Mouse (Mus musculus): Measurements from ENCODE around the gene Zfyve1. TPM values are rescaled to one million over a fixed set of nuclear protein-coding genes. Genes with fewer than 3 reads are reported as not detected.

Gene Zfyve1
- polyA plus RNA-seq, 1 experiment = 37.7 TPM

- TF ChIP-seq CTCF (IDR thresholded peaks at IDR 0.05; ENCODE audit: low read depth, low read length) (no peak), EP300 (IDR thresholded peaks at IDR 0.05; ENCODE audit: insufficient read depth, low read depth, low read length) (no peak), POLR2A (IDR thresholded peaks at IDR 0.05; ENCODE audit: insufficient read depth, low read length) (no peak)
- H3K27me3 ChIP-seq (ENCODE audit: control insufficient read depth, insufficient read depth, low read length, poor library complexity, severe bottlenecking) = no peaks in the 10 kb centered on the region
- no peaks in the 10 kb centered on the region for H3K9me3 ChIP-seq (replicated peaks; ENCODE audit: control insufficient read depth, insufficient read depth, low read length, poor library complexity, severe bottlenecking)
- no peak overlapping the region for H3K9ac ChIP-seq (ENCODE audit: low read depth, poor library complexity, severe bottlenecking)
- peak overlapping the region; percentile 19 for H3K4me3 ChIP-seq (ENCODE audit: low read depth, low read length)
- H3K27ac ChIP-seq (ENCODE audit: insufficient read depth, low read length) = peak overlapping the region; percentile 28
- H3K4me1 ChIP-seq (ENCODE audit: control insufficient read depth, insufficient read depth, low read length) = peaks cover 9% of the 10 kb centered on the region
- peaks cover 7% of the 10 kb centered on the region for H3K36me3 ChIP-seq (ENCODE audit: control insufficient read depth, insufficient read depth, low read length, poor library complexity, severe bottlenecking)
Observed at GRCm38 (mm10) chr12:83525822-83526544, 71.0 kb downstream of the Zfyve1 start.

GRCm38 (mm10) chr12:83524329-83524728, 72.7 kb downstream of the Zfyve1 start:
- H3K4me3 ChIP-seq (ENCODE audit: low read depth, low read length) = no peak overlapping the region
- H3K9ac ChIP-seq (ENCODE audit: low read depth, poor library complexity, severe bottlenecking) = no peak overlapping the region
- peaks cover 9% of the 10 kb centered on the region for H3K4me1 ChIP-seq (ENCODE audit: control insufficient read depth, insufficient read depth, low read length)
- TF ChIP-seq EP300 (IDR thresholded peaks at IDR 0.05; ENCODE audit: insufficient read depth, low read depth, low read length) (no peak), CTCF (IDR thresholded peaks at IDR 0.05; ENCODE audit: low read depth, low read length) (no peak), POLR2A (IDR thresholded peaks at IDR 0.05; ENCODE audit: insufficient read depth, low read length) (no peak)
- no peaks in the 10 kb centered on the region for H3K9me3 ChIP-seq (replicated peaks; ENCODE audit: control insufficient read depth, insufficient read depth, low read length, poor library complexity, severe bottlenecking)
- H3K36me3 ChIP-seq (ENCODE audit: control insufficient read depth, insufficient read depth, low read length, poor library complexity, severe bottlenecking) = no peaks in the 10 kb centered on the region
- no peak overlapping the region for H3K27ac ChIP-seq (ENCODE audit: insufficient read depth, low read length)
- H3K27me3 ChIP-seq (ENCODE audit: control insufficient read depth, insufficient read depth, low read length, poor library complexity, severe bottlenecking) = no peaks in the 10 kb centered on the region

- Histone ChIP-seq H3K36me3 (ENCODE audit: control insufficient read depth, insufficient read depth, low read length, poor library complexity, severe bottlenecking) (no peaks in the 10 kb centered on the region), H3K9me3 (replicated peaks; ENCODE audit: control insufficient read depth, insufficient read depth, low read length, poor library complexity, severe bottlenecking) (no peaks in the 10 kb centered on the region), H3K27me3 (ENCODE audit: control insufficient read depth, insufficient read depth, low read length, poor library complexity, severe bottlenecking) (no peaks in the 10 kb centered on the region), H3K27ac (ENCODE audit: insufficient read depth, low read length) (peak overlapping the region; percentile 17; the same call in 1 of the 2 replicates), H3K4me1 (ENCODE audit: control insufficient read depth, insufficient read depth, low read length) (peaks cover 9% of the 10 kb centered on the region), H3K4me3 (ENCODE audit: low read depth, low read length) (no peak overlapping the region), H3K9ac (ENCODE audit: low read depth, poor library complexity, severe bottlenecking) (no peak overlapping the region)
- no peak for TF ChIP-seq POLR2A (IDR thresholded peaks at IDR 0.05; ENCODE audit: insufficient read depth, low read length)
- TF ChIP-seq EP300 (IDR thresholded peaks at IDR 0.05; ENCODE audit: insufficient read depth, low read depth, low read length) = peak; percentile 49; the same call in 1 of the 2 replicates
Observed at GRCm38 (mm10) chr12:83523892-83524291, 73.1 kb downstream of the Zfyve1 start.

GRCm38 (mm10) chr12:83523056-83523455, 74.0 kb downstream of the Zfyve1 start:
- H3K4me1 ChIP-seq (ENCODE audit: control insufficient read depth, insufficient read depth, low read length) = peaks cover 9% of the 10 kb centered on the region
- H3K9me3 ChIP-seq (replicated peaks; ENCODE audit: control insufficient read depth, insufficient read depth, low read length, poor library complexity, severe bottlenecking) = no peaks in the 10 kb centered on the region
- 0 out of 2 replicates have a peak overlapping the region, but pooled peaks have one; percentile 1 for H3K9ac ChIP-seq (ENCODE audit: low read depth, poor library complexity, severe bottlenecking)
- no peaks in the 10 kb centered on the region for H3K27me3 ChIP-seq (ENCODE audit: control insufficient read depth, insufficient read depth, low read length, poor library complexity, severe bottlenecking)
- H3K36me3 ChIP-seq (ENCODE audit: control insufficient read depth, insufficient read depth, low read length, poor library complexity, severe bottlenecking) = no peaks in the 10 kb centered on the region
- peak overlapping the region; percentile 11; the same call in 1 of the 2 replicates for H3K4me3 ChIP-seq (ENCODE audit: low read depth, low read length)
- H3K27ac ChIP-seq (ENCODE audit: insufficient read depth, low read length) = peak overlapping the region; percentile 27
- TF ChIP-seq CTCF (IDR thresholded peaks at IDR 0.05; ENCODE audit: low read depth, low read length) = no peak
- no peak for TF ChIP-seq POLR2A (IDR thresholded peaks at IDR 0.05; ENCODE audit: insufficient read depth, low read length)
- no peak for TF ChIP-seq EP300 (IDR thresholded peaks at IDR 0.05; ENCODE audit: insufficient read depth, low read depth, low read length)

GRCm38 (mm10) chr12:83521083-83521482, 75.9 kb downstream of the Zfyve1 start:
- TF ChIP-seq EP300 (IDR thresholded peaks at IDR 0.05; ENCODE audit: insufficient read depth, low read depth, low read length) = no peak
- TF ChIP-seq POLR2A (IDR thresholded peaks at IDR 0.05; ENCODE audit: insufficient read depth, low read length) = no peak
- Histone ChIP-seq H3K27me3 (ENCODE audit: control insufficient read depth, insufficient read depth, low read length, poor library complexity, severe bottlenecking) (no peaks in the 10 kb centered on the region), H3K4me1 (ENCODE audit: control insufficient read depth, insufficient read depth, low read length) (peaks cover 7% of the 10 kb centered on the region), H3K4me3 (ENCODE audit: low read depth, low read length) (peak overlapping the region; percentile 71), H3K9me3 (replicated peaks; ENCODE audit: control insufficient read depth, insufficient read depth, low read length, poor library complexity, severe bottlenecking) (no peaks in the 10 kb centered on the region), H3K9ac (ENCODE audit: low read depth, poor library complexity, severe bottlenecking) (peak overlapping the region; percentile 26), H3K36me3 (ENCODE audit: control insufficient read depth, insufficient read depth, low read length, poor library complexity, severe bottlenecking) (no peaks in the 10 kb centered on the region), H3K27ac (ENCODE audit: insufficient read depth, low read length) (no peak overlapping the region)

GRCm38 (mm10) chr12:83520311-83520890, 76.6 kb downstream of the Zfyve1 start, which contains the start of gene Dcaf4:
Gene Dcaf4, plus strand, starts transcription at chr12:83520466.
- Histone ChIP-seq H3K4me3 (ENCODE audit: low read depth, low read length) (peak within 1 kb of the TSS; percentile 82), H3K27ac (ENCODE audit: insufficient read depth, low read length) (peak within 1 kb of the TSS; percentile 53), H3K27me3 (ENCODE audit: control insufficient read depth, insufficient read depth, low read length, poor library complexity, severe bottlenecking) (no peaks in the 10 kb centered on the region), H3K9me3 (replicated peaks; ENCODE audit: control insufficient read depth, insufficient read depth, low read length, poor library complexity, severe bottlenecking) (no peaks in the 10 kb centered on the region), H3K9ac (ENCODE audit: low read depth, poor library complexity, severe bottlenecking) (peak within 1 kb of the TSS; percentile 47), H3K4me1 (ENCODE audit: control insufficient read depth, insufficient read depth, low read length) (peaks cover 7% of the 10 kb centered on the region), H3K36me3 (ENCODE audit: control insufficient read depth, insufficient read depth, low read length, poor library complexity, severe bottlenecking) (no peaks in the 10 kb centered on the region)
- TF ChIP-seq CTCF (IDR thresholded peaks at IDR 0.05; ENCODE audit: low read depth, low read length) = no peak
- TF ChIP-seq POLR2A (IDR thresholded peaks at IDR 0.05; ENCODE audit: insufficient read depth, low read length) = peak; percentile 40
